Mouse (Mus musculus) small intestine, adult 2 months (tissue): ENCODE data around the gene Pde4d.

Experiments
- CTCF ChIP-seq: fragments of 200-500 bp; IDR thresholded peaks from 2 replicates; pipeline ENCODE4 v1.5.1; 2012; ENCODE audit warnings: low read depth, mild to moderate bottlenecking, control low read depth, inconsistent platforms, low read length, moderate library complexity, mixed read lengths; ENCODE audit not compliant: insufficient replicate concordance, insufficient read length; ENCODE audit errors: extremely low read depth
- POLR2A ChIP-seq: fragments of 200-500 bp; IDR thresholded peaks from 2 replicates; pipeline ENCODE4 v1.6.1; 2012; ENCODE audit warnings: low read depth, mild to moderate bottlenecking, control low read depth, inconsistent platforms, low read length, moderate library complexity

DNA sequence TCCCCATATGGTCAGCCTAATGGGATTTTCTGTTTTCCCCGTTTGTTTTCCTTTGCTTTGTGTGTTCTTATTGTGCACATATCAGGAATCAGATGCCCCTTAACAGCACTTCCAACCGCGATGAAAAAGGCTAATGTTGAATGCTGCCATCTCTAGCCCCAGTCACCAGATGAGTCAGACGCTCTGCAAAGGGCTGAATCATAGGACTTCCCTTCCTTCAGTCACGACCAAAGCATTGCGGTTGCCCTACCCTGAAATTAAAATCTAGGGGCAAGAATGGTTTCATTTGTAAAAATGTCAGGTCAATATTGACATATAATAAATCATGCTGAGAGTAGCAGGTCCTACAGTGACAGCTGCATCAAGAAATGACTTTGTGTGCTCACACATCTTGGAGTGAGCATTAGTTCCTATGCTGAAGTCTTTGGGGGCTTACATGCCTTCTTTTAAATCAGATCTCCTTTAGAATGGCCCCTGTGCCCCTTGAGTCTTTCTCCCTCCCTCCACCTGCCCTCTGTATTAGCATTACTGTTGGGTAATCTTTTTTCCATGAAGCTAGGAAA lies 370.2 kb downstream of the Pde4d start:
- TF ChIP-seq CTCF (no peak), POLR2A (no peak)
